Mouse (Mus musculus) cortical plate, adult 2 months (tissue): Measurements from ENCODE around the gene Olfr1423. TPM values are rescaled to one million over a fixed set of nuclear protein-coding genes. Genes with fewer than 3 reads are reported as not detected.
"Not testable (repeated sequence)": the region's sequence is repeated elsewhere in the genome, so short reads cannot be mapped to it uniquely, and the experiment has no call there.

Experiments used
- H3K27ac ChIP-seq: fragments of 200-500 bp; 2 replicates; pipeline ENCODE4 v1.5.1; 2012; ENCODE audit warnings: low read length, control low read depth, inconsistent platforms; ENCODE audit not compliant: insufficient read depth
- H3K4me1 ChIP-seq: fragments of 200-500 bp; 2 replicates; pipeline ENCODE4 v1.6.1; 2011; ENCODE audit warnings: low read length; ENCODE audit not compliant: control insufficient read depth, insufficient read depth
- H3K4me3 ChIP-seq: fragments of 200-500 bp; 2 replicates; pipeline ENCODE4 v1.5.1; 2011; ENCODE audit warnings: mild to moderate bottlenecking, low read length, control low read depth; ENCODE audit not compliant: insufficient read depth
- CTCF ChIP-seq: fragments of 200-500 bp; IDR thresholded peaks from 2 replicates; pipeline ENCODE4 v1.5.1; 2011; ENCODE audit warnings: mild to moderate bottlenecking, control low read depth, low read length; ENCODE audit not compliant: insufficient read depth; ENCODE audit errors: extremely low read depth
- POLR2A ChIP-seq: fragments of 200-500 bp; IDR thresholded peaks from 2 replicates; pipeline ENCODE4 v1.6.1; 2011; ENCODE audit warnings: mild to moderate bottlenecking, low read length, control low read depth; ENCODE audit not compliant: insufficient read depth; ENCODE audit errors: extremely low read depth
- polyA plus RNA-seq: library from polyadenylated mRNA; depleted of rRNA; stranded (reverse); fragments of >200 nt; gene quantifications from 2 replicates; pipeline ENCODE4 v1.2.3, GENCODE M21; 2012; rRNA removed

The Olfr1423 gene
- polyA plus RNA-seq, 1 experiment, result not detected

DNA sequence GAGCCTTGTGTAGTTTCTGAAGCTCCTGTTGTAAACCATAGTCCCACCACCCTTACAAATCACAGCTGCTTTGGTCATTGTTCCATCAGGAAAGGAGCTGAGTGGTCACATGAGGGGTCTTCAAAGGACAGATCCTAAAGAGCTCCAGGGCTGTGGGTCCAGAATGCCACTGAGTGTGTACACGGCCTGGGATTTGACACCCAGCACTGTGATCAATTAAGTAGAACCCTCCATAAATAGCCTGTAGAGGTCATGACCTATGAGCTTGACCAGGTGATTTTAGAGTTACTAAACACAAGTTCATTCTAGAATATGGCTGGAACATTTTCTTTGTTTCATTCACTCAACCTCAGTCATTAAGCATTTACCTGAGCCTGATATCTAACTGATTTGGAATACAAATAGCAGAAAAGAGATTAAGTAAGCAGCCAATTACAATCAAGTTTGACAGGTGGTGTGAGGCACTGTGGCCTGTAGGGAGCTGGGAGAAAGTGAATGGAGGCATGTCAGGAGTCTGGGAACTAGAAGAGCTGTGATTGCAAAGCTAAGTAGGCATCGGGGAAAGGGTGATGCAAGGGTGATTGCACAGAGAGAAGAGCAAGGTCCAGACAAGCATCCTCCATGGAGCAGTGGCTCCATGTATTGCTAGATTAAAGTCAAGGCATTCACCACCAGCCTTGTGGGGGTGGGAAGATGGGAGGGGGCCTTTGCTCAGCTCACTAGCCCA lies 45.2 kb downstream of the Olfr1423 start:
- Histone ChIP-seq H3K27ac (no peak overlapping the region), H3K4me3 (no peak overlapping the region), H3K4me1 (no peaks in the 10 kb centered on the region)
- TF ChIP-seq POLR2A (no peak), CTCF (no peak)

DNA sequence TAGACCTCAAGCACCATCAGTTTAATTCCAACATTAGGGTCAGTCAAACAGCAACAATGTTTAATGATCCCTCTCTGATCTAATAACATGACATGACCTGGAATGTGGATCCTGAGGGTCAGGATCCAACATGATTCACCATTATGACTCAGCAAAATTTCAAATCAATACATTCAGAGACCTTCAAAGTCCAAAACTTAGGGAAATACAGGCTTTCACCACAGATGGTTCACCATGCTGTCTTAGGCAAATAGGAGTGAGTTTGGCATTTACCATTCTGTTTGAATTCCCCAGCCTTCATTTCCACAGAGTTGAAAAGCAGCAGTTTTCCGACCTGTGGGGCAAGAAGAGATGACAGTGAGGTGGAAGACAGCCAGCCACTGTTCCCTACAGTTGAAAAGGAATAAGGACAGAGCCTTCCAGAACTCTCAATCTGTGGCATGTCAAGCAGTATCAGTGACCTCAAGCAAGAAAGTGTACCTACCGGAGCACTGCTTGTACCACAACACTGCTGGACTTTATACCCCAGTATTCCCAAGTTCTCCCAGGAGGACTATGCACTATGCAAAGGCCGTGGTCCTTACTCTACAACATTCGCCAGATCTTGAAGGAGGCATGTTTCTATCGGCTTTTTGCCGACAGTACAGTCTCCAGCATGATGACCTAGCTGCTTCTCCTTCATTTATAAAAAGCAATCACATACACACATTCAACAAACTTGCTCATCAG lies 46.2 kb downstream of the Olfr1423 start:
- no peak overlapping the region for H3K4me3 ChIP-seq
- H3K27ac ChIP-seq, result no peak overlapping the region
- no peaks in the 10 kb centered on the region for H3K4me1 ChIP-seq
- TF ChIP-seq POLR2A, result no peak
- TF ChIP-seq CTCF, result no peak

DNA sequence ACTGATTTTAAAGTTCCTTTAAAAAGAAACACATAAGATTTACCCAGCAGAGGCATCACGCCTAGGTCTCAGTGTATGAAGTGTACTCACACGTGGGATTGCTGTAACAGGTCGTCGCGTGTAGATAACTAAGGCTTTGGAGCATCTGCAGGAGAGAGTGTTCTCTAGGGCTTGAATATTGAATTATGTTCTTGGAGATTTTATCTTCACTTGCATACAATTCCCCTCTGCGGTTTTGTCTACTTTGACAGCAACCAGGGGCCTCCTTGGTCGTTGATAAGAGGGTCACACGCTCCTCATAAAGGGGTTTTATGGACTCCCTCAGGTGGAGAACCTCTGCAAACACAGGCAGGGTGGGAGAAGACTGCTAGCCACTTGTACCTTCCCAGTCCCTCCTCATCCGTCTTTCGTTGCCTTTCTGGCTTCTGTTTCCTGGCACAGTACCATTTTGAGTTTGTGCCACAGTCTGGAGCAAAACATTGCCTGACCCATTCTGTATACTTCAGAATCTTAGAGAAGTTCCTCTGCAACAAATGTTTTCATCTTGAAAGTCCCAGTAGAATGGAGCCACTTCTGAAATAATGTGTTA lies 48.6 kb downstream of the Olfr1423 start:
- no peaks in the 10 kb centered on the region for H3K4me1 ChIP-seq
- H3K27ac ChIP-seq, result no peak overlapping the region
- H3K4me3 ChIP-seq, result no peak overlapping the region
- TF ChIP-seq POLR2A (no peak), CTCF (no peak)

DNA sequence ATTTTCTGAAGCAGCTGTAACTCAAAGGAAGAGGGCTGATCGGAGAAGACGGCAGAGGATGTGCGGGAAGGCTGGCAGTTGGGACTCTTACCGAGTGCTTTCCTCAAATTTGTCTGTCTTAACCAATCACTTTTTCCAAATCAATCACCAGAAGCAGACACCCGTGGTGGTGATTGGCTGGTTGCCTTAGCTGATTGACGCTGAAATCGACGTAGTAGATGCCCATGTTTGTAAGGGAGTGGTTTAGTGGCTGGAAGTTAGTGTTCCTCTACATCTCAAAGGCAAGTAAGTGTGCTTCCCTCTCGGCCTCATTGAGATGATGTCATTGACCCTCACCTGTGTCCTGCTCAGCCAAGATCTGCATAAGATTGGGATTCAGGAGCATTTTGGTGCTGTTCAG lies 49.1 kb downstream of the Olfr1423 start:
- Histone ChIP-seq H3K27ac (no peak overlapping the region), H3K4me3 (no peak overlapping the region), H3K4me1 (no peaks in the 10 kb centered on the region)
- no peak for TF ChIP-seq CTCF
- no peak for TF ChIP-seq POLR2A

DNA sequence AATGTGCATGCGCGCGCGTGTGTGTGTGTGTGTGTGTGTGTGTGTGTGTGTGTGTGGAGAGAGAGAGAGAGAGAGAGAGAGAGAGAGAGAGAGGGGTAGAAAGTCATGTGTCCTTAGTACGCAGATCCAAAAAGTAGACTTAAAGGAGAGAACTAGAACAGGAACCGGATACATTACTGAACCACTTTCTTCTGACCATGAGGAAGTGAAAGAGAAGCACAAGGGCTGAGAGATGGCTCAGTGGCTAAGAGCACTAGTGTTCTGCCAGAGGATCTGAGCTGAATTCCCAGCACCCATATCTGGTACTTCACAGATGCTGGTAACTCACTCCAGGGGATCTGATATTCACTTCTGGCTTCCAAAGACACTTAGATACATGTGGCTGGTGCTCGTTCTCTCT lies 51.8 kb downstream of the Olfr1423 start:
- no peak overlapping the region for H3K4me3 ChIP-seq
- TF ChIP-seq CTCF (no peak), POLR2A (no peak)
- H3K4me1 ChIP-seq, result no peaks in the 10 kb centered on the region
- H3K27ac ChIP-seq, result no peak overlapping the region

DNA sequence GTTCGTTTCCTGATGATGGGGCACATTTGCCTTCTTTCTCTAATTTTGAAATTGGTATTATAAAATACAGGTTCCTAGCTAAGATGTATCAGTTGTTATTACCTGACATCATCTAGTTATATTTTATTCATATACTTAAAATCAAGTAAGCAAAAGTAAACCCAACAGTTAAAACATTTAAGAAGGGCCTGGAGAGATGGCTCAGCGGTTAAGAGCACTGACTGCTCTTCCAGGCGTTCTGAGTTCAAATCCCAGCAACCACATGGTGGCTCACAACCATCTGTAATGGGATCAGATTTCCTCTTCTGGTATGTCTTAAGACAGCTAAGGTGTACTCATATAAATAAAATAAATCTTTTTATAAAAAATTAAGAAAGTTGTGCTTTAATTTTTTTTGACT lies 53.3 kb downstream of the Olfr1423 start:
- Histone ChIP-seq H3K4me3 (no peak overlapping the region), H3K4me1 (no peaks in the 10 kb centered on the region), H3K27ac (no peak overlapping the region)
- no peak for TF ChIP-seq POLR2A
- no peak for TF ChIP-seq CTCF

DNA sequence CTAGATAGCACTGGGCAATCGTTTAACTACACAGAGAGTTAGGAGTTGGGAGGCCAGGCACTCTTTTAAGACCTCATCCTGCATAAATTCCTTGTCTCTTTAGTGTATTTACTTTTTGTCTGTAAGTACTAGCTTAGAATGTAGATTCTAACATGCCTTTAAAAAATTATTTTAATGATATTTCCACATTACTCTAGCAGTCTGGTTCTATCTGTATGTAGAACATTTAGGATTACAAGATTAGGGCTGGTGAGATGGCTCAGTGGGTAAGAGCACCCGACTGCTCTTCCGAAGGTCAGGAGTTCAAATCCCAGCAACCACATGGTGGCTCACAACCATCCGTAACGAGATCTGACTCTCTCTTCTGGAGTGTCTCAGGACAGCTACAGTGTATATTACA lies 56.5 kb downstream of the Olfr1423 start:
- H3K4me1 ChIP-seq, H3K4me3 ChIP-seq, H3K27ac ChIP-seq: not testable (repeated sequence)

Other genes starting within 250 kb of the Olfr1423 start
- 46.4 and 56.4 TPM in 2 replicates for gene Stx3, start 221.9 kb downstream of the Olfr1423 start, polyA plus RNA-seq
- gene Olfr1417, start 202.1 kb downstream of the Olfr1423 start, polyA plus RNA-seq, result not detected in 2 replicates
- gene Olfr1418, start 180.3 kb downstream of the Olfr1423 start, polyA plus RNA-seq, result not detected in 2 replicates
- 0.13 and 0.15 TPM in 2 replicates for gene Olfr1419, start 166.2 kb downstream of the Olfr1423 start, polyA plus RNA-seq
- gene Olfr1420, start 154.8 kb downstream of the Olfr1423 start, polyA plus RNA-seq, result not detected in 2 replicates
- 15.5 and 17.2 TPM in 2 replicates for gene Patl1, start 128.9 kb downstream of the Olfr1423 start, polyA plus RNA-seq
- 36.0 and 37.1 TPM in 2 replicates for gene Osbp, start 75.4 kb downstream of the Olfr1423 start, polyA plus RNA-seq
- gene Olfr1424, start 21.4 kb upstream of the Olfr1423 start, polyA plus RNA-seq, result not detected in 2 replicates
- gene Olfr1425, start 36.4 kb upstream of the Olfr1423 start, polyA plus RNA-seq, result not detected in 2 replicates
- gene Olfr1426, start 50.7 kb upstream of the Olfr1423 start, polyA plus RNA-seq, result not detected in 2 replicates
- gene Olfr1427, start 62.0 kb upstream of the Olfr1423 start, polyA plus RNA-seq, result not detected in 2 replicates
- gene Olfr1428, start 74.6 kb upstream of the Olfr1423 start, polyA plus RNA-seq, result not detected in 2 replicates
- gene Olfr76, start 81.9 kb upstream of the Olfr1423 start, polyA plus RNA-seq, result not detected in 2 replicates
- gene Olfr1555-ps1, start 128.8 kb upstream of the Olfr1423 start, polyA plus RNA-seq, result not detected in 2 replicates
- gene Olfr1431, start 159.3 kb upstream of the Olfr1423 start, polyA plus RNA-seq, result 0.04 TPM in 1 of 2 replicates, not detected in the other
- not detected in 2 replicates for gene Olfr1432, start 191.3 kb upstream of the Olfr1423 start, polyA plus RNA-seq
- not detected in 2 replicates for gene Olfr262, start 200.3 kb upstream of the Olfr1423 start, polyA plus RNA-seq
- 0.08 and 0.09 TPM in 2 replicates for gene Olfr235, start 219.7 kb upstream of the Olfr1423 start, polyA plus RNA-seq
- not detected in 2 replicates for gene Olfr1434, start 238.5 kb upstream of the Olfr1423 start, polyA plus RNA-seq